ENCODE assay signal across 8 mouse cellular contexts in the genomic region with DNA sequence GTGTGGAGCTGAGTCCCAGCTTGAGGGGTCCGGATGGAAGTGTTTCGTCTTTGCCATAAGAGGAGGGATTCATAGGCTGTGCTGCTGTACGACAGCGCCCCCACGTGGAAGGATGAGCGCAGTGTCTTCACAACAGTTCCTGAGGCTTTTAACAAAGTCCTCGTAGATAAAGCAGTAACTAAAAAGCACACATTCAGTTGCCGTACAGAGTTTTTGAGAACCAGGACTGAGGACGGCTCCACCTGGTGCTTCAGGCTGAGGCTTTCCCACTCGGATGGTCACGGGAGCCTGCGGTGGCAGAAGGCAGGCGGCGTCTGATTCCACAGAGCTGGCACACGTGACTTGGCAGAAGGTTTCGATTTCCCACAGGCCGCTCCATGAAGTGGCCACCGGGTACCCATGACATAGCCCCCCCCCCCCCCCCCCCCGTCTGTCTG. TPM values are rescaled to one million over a fixed set of nuclear protein-coding genes. Genes with fewer than 3 reads are reported as not detected.
DNase-seq lines count a peak whose midpoint lies in the region; ATAC-seq and TF ChIP-seq lines count a peak whose summit lies in the region.

No protein-coding gene starts in this region.

- H3K9ac ChIP-seq in heart, embryonic 13.5 days: peak overlapping the region; percentile 85
- peak overlapping the region; percentile 63 for H3K9ac ChIP-seq in kidney, postnatal 0 days (ENCODE audit: low read depth, low read length)
- H3K9ac ChIP-seq in liver, embryonic 11.5 days (ENCODE audit: low read depth, low read length): peak overlapping the region; percentile 46; the same call in 1 of the 2 replicates

- no peaks in the 10 kb centered on the region for H3K27me3 ChIP-seq in heart, embryonic 13.5 days (replicated peaks)
- H3K27me3 ChIP-seq in kidney, postnatal 0 days (ENCODE audit: insufficient read depth, low read length): no peaks in the 10 kb centered on the region
- no peaks in the 10 kb centered on the region for H3K27me3 ChIP-seq in liver, embryonic 11.5 days (replicated peaks; ENCODE audit: control insufficient read depth, insufficient read depth, low read length)
- H3K27me3 ChIP-seq in myocyte (ENCODE audit: control insufficient read depth, insufficient read depth, insufficient read length): no peaks in the 10 kb centered on the region

- TF ChIP-seq POLR2A in myocyte (IDR thresholded peaks at IDR 0.05; ENCODE audit: insufficient read length, low read depth): no peak

- peak overlapping the region; percentile 85 for H3K27ac ChIP-seq in brown adipose tissue, adult 24 weeks (replicated peaks; ENCODE audit: low read depth, low read length)
- peak overlapping the region; percentile 69; the same call in 1 of the 2 replicates for H3K27ac ChIP-seq in heart, embryonic 13.5 days (replicated peaks)
- H3K27ac ChIP-seq in kidney, postnatal 0 days: peak overlapping the region; percentile 60
- H3K27ac ChIP-seq in liver, embryonic 11.5 days (ENCODE audit: low read depth, low read length): no peak overlapping the region

- no peaks in the 10 kb centered on the region for H3K36me3 ChIP-seq in heart, embryonic 13.5 days
- H3K36me3 ChIP-seq in kidney, postnatal 0 days (ENCODE audit: insufficient read depth, low read length): no peaks in the 10 kb centered on the region
- no peaks in the 10 kb centered on the region for H3K36me3 ChIP-seq in liver, embryonic 11.5 days (ENCODE audit: control insufficient read depth, insufficient read depth, low read length)
- H3K36me3 ChIP-seq in myocyte (ENCODE audit: control insufficient read depth, insufficient read depth): no peaks in the 10 kb centered on the region

- H3ac ChIP-seq in myocyte (ENCODE audit: control insufficient read depth, insufficient read length): peak overlapping the region; percentile 84

- peak; percentile 99 for TF ChIP-seq CTCF in kidney, postnatal 0 days (IDR thresholded peaks at IDR 0.05; ENCODE audit: low read depth)

- peak overlapping the region; percentile 73 for H3K4me2 ChIP-seq in heart, embryonic 13.5 days
- H3K4me2 ChIP-seq in kidney, postnatal 0 days (ENCODE audit: low read length): peak overlapping the region; percentile 55
- peak overlapping the region; percentile 64 for H3K4me2 ChIP-seq in liver, embryonic 11.5 days
- peak overlapping the region; percentile 53 for H3K4me2 ChIP-seq in myocyte (ENCODE audit: low read depth)

- no peaks in the 10 kb centered on the region for H3K4me1 ChIP-seq in brown adipose tissue, adult 24 weeks (ENCODE audit: control insufficient read depth, insufficient read depth, insufficient read length, low read length)
- H3K4me1 ChIP-seq in heart, embryonic 13.5 days: peaks cover 17% of the 10 kb centered on the region
- no peaks in the 10 kb centered on the region for H3K4me1 ChIP-seq in kidney, postnatal 0 days (replicated peaks; ENCODE audit: insufficient read depth, low read length)
- H3K4me1 ChIP-seq in liver, embryonic 11.5 days (replicated peaks; ENCODE audit: control insufficient read depth, insufficient read depth, low read length): peaks cover 10% of the 10 kb centered on the region; the same call in 1 of the 2 replicates

- H3K79me2 ChIP-seq in myocyte (ENCODE audit: control insufficient read depth, insufficient read depth): no peaks in the 10 kb centered on the region

- no peaks in the 10 kb centered on the region for H3K9me3 ChIP-seq in heart, embryonic 13.5 days
- no peaks in the 10 kb centered on the region for H3K9me3 ChIP-seq in kidney, postnatal 0 days (replicated peaks; ENCODE audit: low read length)
- no peaks in the 10 kb centered on the region for H3K9me3 ChIP-seq in liver, embryonic 11.5 days (ENCODE audit: control insufficient read depth, low read length)

- peak; percentile 92 for ATAC-seq in CD4-positive, CD25-positive, alpha-beta regulatory T cell, adult 4 months
- ATAC-seq in erythroid progenitor cell, adult 5-6 weeks (replicated peaks; ENCODE audit: low FRiP score, poor library complexity, severe bottlenecking): peak; percentile 77
- ATAC-seq in heart, embryonic 13.5 days (ENCODE audit: extremely low read depth, insufficient number of reproducible peaks, low FRiP score, low TSS enrichment): no peak; the same call in 1 of the 2 replicates
- peak; percentile 90 for ATAC-seq in kidney, postnatal 0 days (replicated peaks; ENCODE audit: low FRiP score, low read depth)
- ATAC-seq in liver, embryonic 11.5 days (replicated peaks; ENCODE audit: low FRiP score): peak; percentile 65

- WGBS in heart, embryonic 13.5 days: 6% methylated on average over 19 of the region's 19 CpGs
- WGBS in kidney, postnatal 0 days: 0% methylated on average over 19 of the region's 19 CpGs
- 11% methylated on average over 18 of the region's 19 CpGs for WGBS in liver, embryonic 11.5 days

- peak overlapping the region; percentile 93 for H3K4me3 ChIP-seq in brown adipose tissue, adult 24 weeks (ENCODE audit: insufficient read depth, low read depth, low read length)
- H3K4me3 ChIP-seq in heart, embryonic 13.5 days: peak overlapping the region; percentile 65
- peak overlapping the region; percentile 40 for H3K4me3 ChIP-seq in kidney, postnatal 0 days (replicated peaks; ENCODE audit: low read depth, low read length)
- peak overlapping the region; percentile 48 for H3K4me3 ChIP-seq in liver, embryonic 11.5 days (ENCODE audit: low read depth, low read length)
- H3K4me3 ChIP-seq in myocyte: peak overlapping the region; percentile 24

- DNase-seq in kidney, postnatal 0 days (ENCODE audit: low spot score): peak; percentile 95
- DNase-seq in liver, embryonic 11.5 days (ENCODE audit: low spot score): peak; percentile 83
- peak; percentile 74 to 92 for DNase-seq in spleen, postnatal 4 days (ENCODE audit: low spot score in 2 of 2)

TF ChIP-seq in myocyte, 11 proteins besides CTCF, POLR2A, EP300 and RAD21:
- TF ChIP-seq E2F4 (IDR thresholded peaks at IDR 0.05; ENCODE audit: insufficient read depth): no peak
- TF ChIP-seq MYOG (IDR thresholded peaks at IDR 0.05; ENCODE audit: control insufficient read depth in 1 of 3, insufficient read depth in 1 of 3, insufficient read length in 2 of 3, low read depth in 2 of 3): peak in 1 of 3 experiments; percentile 12
- TF ChIP-seq CEBPB (IDR thresholded peaks at IDR 0.05; ENCODE audit: insufficient read depth, poor library complexity, severe bottlenecking): no peak
- peak; percentile 35 for TF ChIP-seq SRF (IDR thresholded peaks at IDR 0.05; ENCODE audit: control insufficient read depth, insufficient read length, low read depth)
- no peak for TF ChIP-seq TCF3 (IDR thresholded peaks at IDR 0.05; ENCODE audit: insufficient read length, low read depth)
- TF ChIP-seq MYOD1 (IDR thresholded peaks at IDR 0.05; ENCODE audit: control insufficient read depth in 1 of 3, insufficient read length in 2 of 3, low read depth in 2 of 3): no peak
- no peak for TF ChIP-seq POLR2AphosphoS2 (IDR thresholded peaks at IDR 0.05; ENCODE audit: insufficient read length, low read depth)
- TF ChIP-seq USF1 (IDR thresholded peaks at IDR 0.05; ENCODE audit: low read depth): peak; percentile 89
- TF ChIP-seq REST (IDR thresholded peaks at IDR 0.05; ENCODE audit: insufficient read depth, insufficient read length): no peak
- TF ChIP-seq MAX (IDR thresholded peaks at IDR 0.05; ENCODE audit: low read depth): no peak
- TF ChIP-seq TCF12 (IDR thresholded peaks at IDR 0.05; ENCODE audit: insufficient read depth, poor library complexity, severe bottlenecking): no peak

RNA-seq across cellular contexts. Expression of gene Ano10, which starts 16.4 kb away (rescaled TPM):
- polyA plus RNA-seq in CD4-positive, CD25-positive, alpha-beta regulatory T cell, adult 4 months (2017; shearing (Covaris generic)): 10 to 100 TPM; 18.2 to 22.9 TPM
- 42.2 and 44.0 TPM in 2 replicates for polyA plus RNA-seq in brown adipose tissue, adult 24 weeks (2012; ENCODE audit: insufficient read depth, insufficient read length, missing spikeins)
- total RNA-seq in erythroid progenitor cell, adult 5-6 weeks (2015; ENCODE audit: low replicate concordance): 7.9 and 28.1 TPM in 2 replicates
- 3.1 and 5.1 TPM in 2 replicates for total RNA-seq in erythroid progenitor cell, adult 5-6 weeks (2017; ENCODE audit: low replicate concordance)
- 29.2 and 30.8 TPM in 2 replicates for polyA plus RNA-seq in heart, embryonic 13.5 days (2015; fragmentation: Nextera tagmentation; extraction: Ambion mirVana)
- 32.6 and 34.9 TPM in 2 replicates for polyA plus RNA-seq in kidney, postnatal 0 days (2015; fragmentation: Nextera tagmentation; extraction: Ambion mirVana)
- 15.4 and 16.9 TPM in 2 replicates for polyA plus RNA-seq in liver, embryonic 11.5 days (2014; fragmentation: Nextera tagmentation; extraction: Ambion mirVana)
- 68.7 TPM for polyA plus RNA-seq in myocyte (2012; fragmentation: generic; extraction: Trizol)

RNA-seq across cellular contexts. Expression of gene Abhd5, which starts 40.8 kb away (rescaled TPM):
- polyA plus RNA-seq in CD4-positive, CD25-positive, alpha-beta regulatory T cell, adult 4 months (2017; shearing (Covaris generic)): 10 to 100 TPM; 15.8 to 17.5 TPM
- 94.5 and 164 TPM in 2 replicates for polyA plus RNA-seq in brown adipose tissue, adult 24 weeks (2012; ENCODE audit: insufficient read depth, insufficient read length, missing spikeins)
- 49.9 and 50.5 TPM in 2 replicates for total RNA-seq in erythroid progenitor cell, adult 5-6 weeks (2015; ENCODE audit: low replicate concordance)
- total RNA-seq in erythroid progenitor cell, adult 5-6 weeks (2017; ENCODE audit: low replicate concordance): 48.6 and 49.9 TPM in 2 replicates
- polyA plus RNA-seq in heart, embryonic 13.5 days (2015; fragmentation: Nextera tagmentation; extraction: Ambion mirVana): 16.7 and 19.6 TPM in 2 replicates
- polyA plus RNA-seq in kidney, postnatal 0 days (2015; fragmentation: Nextera tagmentation; extraction: Ambion mirVana): 30.3 and 31.6 TPM in 2 replicates
- polyA plus RNA-seq in liver, embryonic 11.5 days (2014; fragmentation: Nextera tagmentation; extraction: Ambion mirVana): 22.1 and 24.2 TPM in 2 replicates
- polyA plus RNA-seq in myocyte (2012; fragmentation: generic; extraction: Trizol): 24.8 TPM

Comparison
In these comparisons a context has a peak if more than half of its experiments do, and no peak if none do; other contexts are left out.
1. H3K4me3 ChIP-seq: peak in every context shown above with its lines; median percentile 93 in brown adipose tissue, adult 24 weeks; 65 in heart, embryonic 13.5 days; 48 in liver, embryonic 11.5 days; 40 in kidney, postnatal 0 days; 24 in myocyte.